Mouse (Mus musculus): ENCODE results near the gene Cwc27. TPM values are rescaled to one million over a fixed set of nuclear protein-coding genes. Genes with fewer than 3 reads are reported as not detected.
A peak's percentile ranks its signal among the peaks of the same experiment; 100 is the strongest.

The Cwc27 gene
- polyA plus RNA-seq, 1 experiment, result 5.5 TPM

GRCm38 (mm10) chr13:104779104-104779670 is 37.8 kb downstream of the Cwc27 start:
- DNase-seq (ENCODE audit: low read depth), result no peak

DNA sequence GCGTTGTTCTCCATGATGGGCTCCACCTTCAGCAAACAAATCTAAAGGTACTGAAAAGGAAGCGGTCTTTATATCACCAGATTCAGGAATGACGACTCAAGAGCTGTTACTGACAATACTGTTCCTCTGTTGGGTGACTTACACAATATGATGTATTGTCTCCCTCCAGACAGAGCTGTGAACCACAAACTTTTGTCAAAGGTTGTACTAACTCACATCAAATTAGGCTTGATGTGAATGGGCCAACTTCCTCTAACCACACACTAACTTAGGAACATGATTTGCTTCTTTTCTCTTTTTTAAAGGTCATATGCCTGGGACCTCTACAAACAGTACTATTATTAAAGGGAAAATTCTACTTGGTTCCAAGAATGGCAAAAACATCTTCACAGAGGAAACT is 53.7 kb downstream of the Cwc27 start:
- DNase-seq (ENCODE audit: low read depth), result no peak

- DNase-seq (ENCODE audit: low read depth), result no peak
Measured at GRCm38 (mm10) chr13:104762401-104762800, 54.5 kb downstream of the Cwc27 start.

GRCm38 (mm10) chr13:104759381-104759780 is 57.6 kb downstream of the Cwc27 start:
- DNase-seq (ENCODE audit: low read depth), result no peak

DNA sequence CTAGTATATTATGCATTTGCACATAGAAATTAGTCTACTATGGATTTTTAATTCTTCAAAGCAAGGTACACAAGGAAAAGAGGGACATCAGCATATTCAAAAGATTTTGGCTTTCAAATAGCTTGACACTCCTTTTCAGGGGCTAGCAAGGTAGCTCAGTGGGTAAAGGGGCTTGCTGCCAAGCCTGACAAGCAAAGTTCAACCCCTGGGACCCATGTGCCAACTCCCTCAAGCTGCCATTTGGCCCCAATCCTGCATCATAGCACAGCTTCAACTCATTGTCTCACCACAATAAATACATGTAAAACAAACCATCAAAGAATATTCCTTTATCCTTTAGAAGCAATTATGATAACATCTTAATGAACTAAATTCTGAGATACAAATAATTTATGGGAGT is 69.9 kb downstream of the Cwc27 start:
- DNase-seq (ENCODE audit: low read depth), result no peak

GRCm38 (mm10) chr13:104742866-104743265 is 74.1 kb downstream of the Cwc27 start:
- DNase-seq (ENCODE audit: low read depth), result no peak

DNA sequence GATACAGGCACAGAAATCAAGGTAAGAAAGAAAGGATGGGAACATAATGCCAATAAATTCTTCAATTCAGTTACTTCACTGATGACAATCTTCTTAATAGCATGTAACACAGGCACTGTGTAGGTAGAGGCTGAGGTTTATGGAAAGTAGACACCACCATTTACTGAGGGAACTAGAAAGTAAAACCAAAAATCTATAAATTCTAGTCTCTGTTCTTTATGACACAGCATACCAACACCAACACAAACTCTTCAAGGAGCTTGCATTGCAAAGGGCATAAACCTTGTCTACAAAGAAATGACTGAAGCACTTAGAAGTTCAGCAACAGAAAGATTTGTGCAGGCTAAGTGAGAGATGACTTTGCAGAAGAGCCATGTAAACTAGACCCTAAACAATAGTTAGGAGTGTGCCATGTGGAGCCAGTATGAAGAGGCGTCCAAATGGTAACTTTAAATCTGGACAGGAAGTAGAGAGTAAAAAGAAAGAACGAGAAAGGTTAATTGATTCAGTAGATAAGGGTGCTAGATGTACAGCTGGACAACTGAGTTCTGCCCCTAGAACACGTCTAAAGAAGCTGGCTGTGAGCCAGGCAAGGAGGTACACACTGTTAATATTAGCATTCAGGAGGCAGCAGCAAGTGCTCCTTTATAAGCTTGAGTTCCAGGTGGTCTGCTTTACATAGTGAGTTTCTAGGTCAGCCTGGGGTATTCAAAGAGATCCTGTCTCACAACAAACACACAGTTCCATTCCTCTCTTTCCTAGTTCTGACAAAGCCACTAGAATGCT is 87.5 kb downstream of the Cwc27 start:
- DNase-seq (ENCODE audit: low read depth), result no peak

DNA sequence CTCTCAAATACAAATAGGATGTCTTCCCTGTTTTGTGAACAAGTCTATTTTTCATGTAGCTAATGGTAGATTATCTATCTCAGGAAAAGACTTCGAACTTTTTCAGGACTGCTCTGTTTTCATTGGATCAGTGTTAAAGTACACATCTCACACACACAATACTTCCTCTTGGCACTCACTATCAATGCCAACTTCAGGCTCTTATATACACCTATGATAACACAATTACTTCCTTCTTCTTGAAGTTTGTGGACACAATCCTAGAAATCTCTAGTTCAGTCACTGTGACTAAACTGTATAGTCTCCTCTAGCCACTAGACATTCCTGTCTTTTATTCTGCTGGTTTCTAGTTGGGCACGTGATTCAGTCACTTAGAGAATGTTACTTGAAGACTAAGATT is 89.3 kb downstream of the Cwc27 start:
- no peak for DNase-seq (ENCODE audit: low read depth)

DNA sequence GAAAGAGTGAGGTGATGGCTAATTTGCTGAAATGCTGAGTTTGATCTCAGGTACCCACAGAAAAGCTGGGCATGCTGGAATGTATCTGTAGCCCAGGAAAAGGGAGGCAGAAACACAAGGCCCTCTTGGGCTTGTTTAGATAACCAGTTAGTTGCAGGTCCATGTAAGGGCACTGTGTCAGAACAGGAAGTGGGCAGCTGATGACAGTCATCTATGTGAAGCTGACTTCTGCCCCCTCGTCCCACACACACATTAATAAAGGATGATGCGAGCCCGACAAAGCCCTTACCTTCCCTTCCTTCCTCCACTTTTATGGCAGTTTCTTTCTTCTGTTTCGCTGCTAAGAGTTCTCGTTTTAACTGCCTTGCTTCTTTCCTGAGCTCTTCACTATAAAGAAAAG is 96.8 kb downstream of the Cwc27 start:
- DNase-seq (ENCODE audit: low read depth), result no peak

DNA sequence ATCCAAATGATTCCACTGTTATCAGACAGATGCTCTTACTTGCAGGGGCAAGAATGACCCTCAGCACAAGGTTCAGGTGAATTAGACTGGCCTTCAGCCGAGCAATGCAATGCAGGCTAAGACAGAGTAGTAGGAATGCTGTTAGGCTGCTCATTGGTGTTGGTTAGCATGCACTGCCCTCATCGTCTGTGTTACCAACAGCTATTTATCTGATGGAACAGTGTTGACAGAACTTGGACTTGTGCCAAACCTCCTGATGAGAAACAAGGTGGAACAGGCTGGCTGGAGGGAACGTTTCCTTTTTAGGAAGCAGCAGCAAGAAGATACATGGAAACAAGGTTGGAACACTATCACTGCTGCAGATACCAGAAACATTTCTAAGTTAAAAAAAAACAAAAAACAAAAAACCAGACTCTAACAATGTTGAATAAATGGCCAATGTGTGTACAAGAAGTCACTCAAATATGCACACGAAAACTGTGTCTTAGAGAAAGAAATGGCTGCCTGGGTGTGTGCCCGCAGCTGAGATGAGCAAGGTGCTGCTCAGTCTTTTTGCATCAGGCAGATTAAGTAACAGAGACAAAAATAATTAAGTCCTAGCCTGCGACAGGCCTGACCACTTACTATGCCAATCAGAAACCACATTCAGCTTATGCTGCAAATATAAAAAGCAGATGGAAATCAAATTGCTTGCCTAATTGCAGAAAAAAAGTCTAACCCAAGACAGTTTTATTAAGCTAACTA is 122.2 kb downstream of the Cwc27 start:
- peak; percentile 34 for DNase-seq (ENCODE audit: low read depth)

GRCm38 (mm10) chr13:104692710-104693109 is 124.2 kb downstream of the Cwc27 start:
- DNase-seq (ENCODE audit: low read depth), result no peak

DNA sequence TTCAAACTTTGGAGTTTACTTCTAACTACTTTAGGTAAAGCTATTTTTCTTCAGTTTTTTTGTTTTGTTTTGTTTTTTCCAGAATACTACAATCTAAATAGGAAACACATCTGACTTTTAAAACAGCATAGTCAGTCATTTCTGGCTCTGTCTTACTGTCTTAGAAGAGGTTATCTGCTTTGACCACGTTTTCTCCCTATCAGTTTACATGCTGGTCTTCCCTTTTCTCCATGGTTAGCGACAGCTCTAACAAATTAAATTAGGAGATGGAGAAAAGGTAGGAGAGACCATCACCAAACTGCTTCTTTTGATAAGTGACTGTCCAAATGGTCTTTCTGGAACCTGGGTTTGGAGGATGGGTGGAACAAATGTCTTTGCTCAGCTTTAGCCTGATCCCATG is 131.4 kb downstream of the Cwc27 start:
- DNase-seq (ENCODE audit: low read depth), result no peak

DNA sequence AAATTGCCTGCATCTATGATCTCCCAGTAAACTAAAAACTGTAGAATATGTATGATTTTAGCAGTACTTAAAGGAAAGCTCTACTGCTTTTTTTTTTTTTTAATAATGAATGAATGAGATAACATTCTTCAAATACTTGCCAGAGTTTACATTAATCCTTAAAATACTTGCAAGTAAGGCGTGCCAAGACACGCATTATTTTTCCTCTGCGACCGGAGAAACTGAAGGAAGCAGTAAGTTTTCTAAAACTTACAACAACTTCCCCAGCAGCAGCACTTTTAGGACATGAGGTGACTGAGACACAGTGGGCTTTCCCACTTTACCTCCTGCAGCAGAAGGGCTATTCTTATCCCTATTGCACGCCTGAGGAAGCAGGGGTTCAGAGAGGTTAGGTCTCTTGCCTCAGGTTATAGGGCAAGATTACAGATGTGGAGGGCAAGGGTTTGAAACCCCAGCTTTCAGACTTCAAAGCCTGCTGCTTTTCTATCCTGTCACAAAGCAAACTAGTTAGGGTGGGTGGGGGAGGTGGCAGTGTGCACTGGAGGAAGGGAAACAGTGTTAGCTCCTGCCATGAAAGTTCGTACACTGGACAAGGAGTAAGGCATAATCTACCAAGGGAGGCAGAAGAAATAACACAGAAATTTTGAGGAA is 132.5 kb downstream of the Cwc27 start:
- no peak for DNase-seq (ENCODE audit: low read depth)

DNA sequence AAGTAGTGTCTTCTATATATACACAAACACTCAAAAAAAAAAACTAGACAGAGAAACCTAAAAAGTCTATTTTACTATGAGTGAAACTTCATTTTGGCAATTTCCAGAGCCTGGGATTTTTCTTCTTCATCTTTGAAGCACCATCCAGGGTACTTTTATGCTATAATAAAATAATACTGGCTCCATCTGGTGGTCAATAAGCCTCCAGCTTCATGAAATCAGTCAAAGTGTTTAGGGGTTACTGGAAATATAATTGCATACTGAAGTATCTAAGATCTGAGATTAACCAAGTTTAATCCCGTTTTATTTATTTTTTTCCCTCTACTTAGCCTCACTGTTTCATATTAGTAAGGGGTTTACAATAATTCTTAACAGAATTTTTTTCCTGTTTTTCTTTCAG is 135.7 kb downstream of the Cwc27 start:
- DNase-seq (ENCODE audit: low read depth), result no peak

DNA sequence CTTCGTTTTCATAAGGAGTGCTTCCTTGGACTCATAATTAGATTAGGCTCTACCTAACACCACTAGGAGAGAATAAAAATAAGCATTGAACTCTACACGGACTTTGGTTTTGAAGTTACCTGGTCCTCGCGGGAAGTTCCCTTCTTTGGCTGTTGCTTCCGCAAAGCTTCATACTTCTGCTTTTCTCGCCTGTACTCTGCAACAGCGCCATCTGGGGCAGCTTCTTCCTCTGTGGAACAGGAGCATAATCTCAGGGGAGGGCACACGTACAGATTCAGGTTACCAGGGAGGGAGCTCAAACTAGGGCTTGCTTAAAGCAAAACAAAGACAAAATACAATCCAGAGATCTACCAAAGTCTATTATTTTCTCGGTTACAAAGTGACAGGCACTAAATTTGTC is 155.8 kb downstream of the Cwc27 start:
- no peak for DNase-seq (ENCODE audit: low read depth)

GRCm38 (mm10) chr13:104660042-104660680 is 156.8 kb downstream of the Cwc27 start:
- DNase-seq (ENCODE audit: low read depth), result no peak

DNA sequence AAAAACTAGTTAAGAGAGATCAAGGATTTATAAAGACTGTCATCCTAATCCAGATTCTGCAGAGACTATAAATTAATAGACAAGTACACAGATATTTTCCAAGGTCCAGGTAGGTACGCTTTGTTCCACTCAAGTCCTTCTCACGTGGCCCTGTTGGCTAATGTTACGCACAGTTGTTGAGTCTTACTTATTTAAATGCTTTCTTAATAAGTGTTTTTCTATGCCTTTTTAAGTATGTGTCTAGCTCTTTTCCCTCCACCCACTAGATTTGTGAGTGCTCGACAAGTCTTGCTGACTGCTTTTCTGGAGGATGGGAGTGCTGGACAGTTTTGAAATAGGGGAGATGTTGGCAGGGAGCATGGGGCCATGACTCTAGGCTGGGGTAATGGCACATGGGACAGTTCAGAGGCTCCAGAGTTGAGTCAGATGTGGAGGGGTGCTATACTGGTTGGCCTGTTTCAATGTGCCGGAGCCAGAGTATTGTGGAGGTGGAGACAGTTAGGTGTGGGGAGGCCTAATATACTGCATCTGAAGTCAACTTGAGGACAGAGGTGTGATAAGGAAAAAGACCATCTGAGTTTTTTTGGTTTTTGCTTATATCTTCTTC is 160.2 kb downstream of the Cwc27 start:
- DNase-seq (ENCODE audit: low read depth), result no peak

- no peak for DNase-seq (ENCODE audit: low read depth)
Measured at GRCm38 (mm10) chr13:104655137-104655536, 161.8 kb downstream of the Cwc27 start.

- no peak for DNase-seq (ENCODE audit: low read depth)
Measured at GRCm38 (mm10) chr13:104651763-104652162, 165.2 kb downstream of the Cwc27 start.

GRCm38 (mm10) chr13:104650654-104651053 is 166.3 kb downstream of the Cwc27 start:
- DNase-seq (ENCODE audit: low read depth), result no peak

GRCm38 (mm10) chr13:104650145-104650544 is 166.8 kb downstream of the Cwc27 start:
- peak; percentile 13 for DNase-seq (ENCODE audit: low read depth)
